Comparison of ENCODE assay signal across 9 mouse cellular contexts in the genomic region with DNA sequence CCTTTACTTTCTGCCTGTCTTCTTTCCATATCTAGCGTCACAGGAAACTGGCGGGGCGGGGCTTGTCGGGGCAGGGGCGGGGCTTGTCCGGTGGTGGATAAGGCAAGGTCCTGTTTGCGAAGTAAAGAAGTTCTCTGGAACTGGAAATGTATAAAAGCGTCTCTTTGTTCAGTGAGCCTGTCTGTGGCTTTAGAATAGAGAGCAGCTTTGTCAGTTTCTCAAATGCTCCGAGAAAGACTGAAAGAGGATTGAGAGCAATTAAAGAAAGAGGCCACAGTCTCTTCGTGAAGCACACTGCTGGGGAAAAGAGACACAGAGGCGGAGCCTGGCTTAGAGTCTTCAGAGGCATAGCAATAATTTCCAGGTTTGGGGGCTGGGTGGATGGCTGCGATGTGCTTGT. TPM values are rescaled to one million over a fixed set of nuclear protein-coding genes. Genes with fewer than 3 reads are reported as not detected.
DNase-seq lines count a peak whose midpoint lies in the region; ATAC-seq and TF ChIP-seq lines count a peak whose summit lies in the region.
"Had no signal": no experiment of that assay in that cellular context is flagged by ENCODE, and none has a peak within 500 bp of the region (broad histone marks: within the 10 kb centered on the region; RNA-seq: fewer than 3 reads in every experiment).

No protein-coding gene starts in this region.

- WGBS in heart, embryonic 13.5 days = 23% methylated on average over 12 of the region's 12 CpGs
- WGBS in intestine, embryonic 15.5 days = 24% methylated on average over 12 of the region's 12 CpGs
- WGBS in midbrain, embryonic 13.5 days = 26% methylated on average over 12 of the region's 12 CpGs

- H3K4me1 ChIP-seq in heart, embryonic 13.5 days = peaks cover 23% of the 10 kb centered on the region
- 0 out of 2 replicates have a peak, but pooled peaks cover 3% of the 10 kb centered on the region for H3K4me1 ChIP-seq in intestine, embryonic 15.5 days (replicated peaks)
- H3K4me1 ChIP-seq in midbrain, embryonic 13.5 days (replicated peaks) = peaks cover 14% of the 10 kb centered on the region

- H3K9me3 ChIP-seq in heart, embryonic 13.5 days = no peaks in the 10 kb centered on the region
- no peaks in the 10 kb centered on the region for H3K9me3 ChIP-seq in intestine, embryonic 15.5 days
- no peaks in the 10 kb centered on the region for H3K9me3 ChIP-seq in midbrain, embryonic 13.5 days
- H3K9me3 ChIP-seq: limb, embryonic 13.5 days had no signal

- peaks cover 28% of the 10 kb centered on the region for H3K27me3 ChIP-seq in heart, embryonic 13.5 days (replicated peaks)
- H3K27me3 ChIP-seq in intestine, embryonic 15.5 days (replicated peaks) = peaks cover 8% of the 10 kb centered on the region; the same call in 1 of the 2 replicates
- H3K27me3 ChIP-seq in midbrain, embryonic 13.5 days = peaks cover 13% of the 10 kb centered on the region

- H3K36me3 ChIP-seq in heart, embryonic 13.5 days = no peaks in the 10 kb centered on the region
- no peaks in the 10 kb centered on the region for H3K36me3 ChIP-seq in intestine, embryonic 15.5 days
- no peaks in the 10 kb centered on the region for H3K36me3 ChIP-seq in midbrain, embryonic 13.5 days
- H3K36me3 ChIP-seq: limb, embryonic 13.5 days had no signal

- peak overlapping the region; percentile 23; the same call in 1 of the 2 replicates for H3K4me3 ChIP-seq in heart, embryonic 13.5 days
- no peak overlapping the region for H3K4me3 ChIP-seq in intestine, embryonic 15.5 days (replicated peaks)
- no peak overlapping the region for H3K4me3 ChIP-seq in midbrain, embryonic 13.5 days (replicated peaks)
- H3K4me3 ChIP-seq: limb, embryonic 13.5 days had no signal

- H3K9ac ChIP-seq in heart, embryonic 13.5 days = no peak overlapping the region
- H3K9ac ChIP-seq in intestine, embryonic 15.5 days = peak overlapping the region; percentile 23; the same call in 1 of the 2 replicates
- H3K9ac ChIP-seq in midbrain, embryonic 13.5 days (replicated peaks) = no peak overlapping the region
- H3K9ac ChIP-seq: limb, embryonic 13.5 days had no signal

- no peak for DNase-seq in heart, postnatal 25 days (ENCODE audit: low spot score)
- DNase-seq in CD4-positive helper T cell, adult 2 months (ENCODE audit: low read depth, low spot score) = peak; percentile 44
- DNase-seq in brain, embryonic 14.5 days (ENCODE audit: low read depth) = peak; percentile 43
- no peak for DNase-seq in ovary, postnatal 14 days (ENCODE audit: low spot score)
- DNase-seq in cerebellum, adult 18-20 months = no peak

- no peak for TF ChIP-seq CTCF in brain, embryonic 14.5 days (IDR thresholded peaks at IDR 0.05; ENCODE audit: borderline replicate concordance, extremely low read depth, insufficient read depth, insufficient read length)

- H3K27ac ChIP-seq in heart, embryonic 13.5 days (replicated peaks) = peak overlapping the region; percentile 61
- no peak overlapping the region for H3K27ac ChIP-seq in intestine, embryonic 15.5 days
- no peak overlapping the region for H3K27ac ChIP-seq in midbrain, embryonic 13.5 days
- H3K27ac ChIP-seq: limb, embryonic 13.5 days had no signal

- intact Hi-C loops in heart, postnatal 25 days (cut with DNase I) = no loop called here

- no peak for ATAC-seq in heart, embryonic 13.5 days (ENCODE audit: extremely low read depth, insufficient number of reproducible peaks, low FRiP score, low TSS enrichment)
- no peak for ATAC-seq in intestine, embryonic 15.5 days
- ATAC-seq in midbrain, embryonic 13.5 days = no peak

- peak overlapping the region; percentile 46 for H3K4me2 ChIP-seq in heart, embryonic 13.5 days
- peak overlapping the region; percentile 47 for H3K4me2 ChIP-seq in intestine, embryonic 15.5 days (replicated peaks)
- H3K4me2 ChIP-seq in midbrain, embryonic 13.5 days (replicated peaks) = 0 out of 2 replicates have a peak overlapping the region, but pooled peaks have one; percentile 19
- H3K4me2 ChIP-seq: limb, embryonic 13.5 days had no signal

- no peak for TF ChIP-seq POLR2A in brain, embryonic 14.5 days (IDR thresholded peaks at IDR 0.05; ENCODE audit: borderline replicate concordance, extremely low read depth, insufficient read depth, insufficient read length, poor library complexity, severe bottlenecking)

RNA-seq across cellular contexts. Expression of gene Ints14, which starts 4.4 kb away (rescaled TPM):
- 40.1 and 40.7 TPM in 2 replicates for polyA plus RNA-seq in heart, embryonic 13.5 days (2015; fragmentation: Nextera tagmentation; extraction: Ambion mirVana)
- total RNA-seq in heart, postnatal 25 days (2021) = 10 to 100 TPM; 16.1 to 16.4 TPM
- 33.5 and 35.6 TPM in 2 replicates for polyA plus RNA-seq in brain, embryonic 14.5 days (2012; rRNA removed)
- 48.4 and 53.2 TPM in 2 replicates for polyA plus RNA-seq in intestine, embryonic 15.5 days (2015; fragmentation: Nextera tagmentation; extraction: Ambion mirVana)
- 46.1 and 50.3 TPM in 2 replicates for polyA plus RNA-seq in midbrain, embryonic 13.5 days (2015; fragmentation: Nextera tagmentation; extraction: Ambion mirVana)

RNA-seq across cellular contexts. Expression of gene Slc24a1, which starts 4.9 kb away (rescaled TPM):
- 0.04 and 0.05 TPM in 2 replicates for polyA plus RNA-seq in heart, embryonic 13.5 days (2015; fragmentation: Nextera tagmentation; extraction: Ambion mirVana)
- under 1 TPM; 0.08 to 0.10 TPM for total RNA-seq in heart, postnatal 25 days (2021)
- polyA plus RNA-seq in brain, embryonic 14.5 days (2012; rRNA removed) = 0.05 and 0.11 TPM in 2 replicates
- polyA plus RNA-seq in intestine, embryonic 15.5 days (2015; fragmentation: Nextera tagmentation; extraction: Ambion mirVana) = 0.06 TPM in 1 of 2 replicates, not detected in the other
- 0.03 and 0.04 TPM in 2 replicates for polyA plus RNA-seq in midbrain, embryonic 13.5 days (2015; fragmentation: Nextera tagmentation; extraction: Ambion mirVana)

Comparison
In these comparisons a context has a peak if more than half of its experiments do, and no peak if none do; other contexts are left out.
1. DNase-seq: peak in CD4-positive helper T cell, adult 2 months (single experiment) and brain, embryonic 14.5 days (single experiment); none in heart, postnatal 25 days (single experiment), ovary, postnatal 14 days (single experiment) and cerebellum, adult 18-20 months (0 of 2).
2. Peak in every context shown above with its lines, with median percentiles within 50 percentile points of each other: H3K4me2 ChIP-seq.